Mouse (Mus musculus): ENCODE data around the gene Mettl9. TPM values are rescaled to one million over a fixed set of nuclear protein-coding genes. Genes with fewer than 3 reads are reported as not detected.

Gene Mettl9
- polyA plus RNA-seq, 1 experiment from 2014 or later, result 297 TPM

GRCm38 (mm10) chr7:121053071-121053470 is 18.8 kb downstream of the Mettl9 start:
- Histone ChIP-seq H3K9ac (ENCODE audit: low read length) (no peak overlapping the region), H3K4me3 (ENCODE audit: low read depth, low read length) (no peak overlapping the region), H3K4me1 (ENCODE audit: control insufficient read depth, insufficient read depth, low read length) (no peaks in the 10 kb centered on the region), H3K27ac (replicated peaks; ENCODE audit: low read depth, low read length) (no peak overlapping the region), H3K27me3 (ENCODE audit: control insufficient read depth, insufficient read depth, low read length) (no peaks in the 10 kb centered on the region), H3K9me3 (ENCODE audit: control insufficient read depth, low read length) (no peaks in the 10 kb centered on the region), H3K36me3 (ENCODE audit: control insufficient read depth, insufficient read depth, low read length) (peaks cover 6% of the 10 kb centered on the region; the same call in 1 of the 2 replicates), H3K4me2 (ENCODE audit: low read depth, severe bottlenecking) (no peak overlapping the region)
- DNase-seq (ENCODE audit: low spot score), result no peak
- WGBS, result 95% methylated on average over 4 of the region's 4 CpGs
- ATAC-seq (ENCODE audit: insufficient number of reproducible peaks, low FRiP score, low TSS enrichment, low read depth), result no peak

- no peaks in the 10 kb centered on the region for H3K4me1 ChIP-seq (ENCODE audit: control insufficient read depth, insufficient read depth, low read length)
- no peaks in the 10 kb centered on the region for H3K9me3 ChIP-seq (ENCODE audit: control insufficient read depth, low read length)
- H3K4me3 ChIP-seq (ENCODE audit: low read depth, low read length), result no peak overlapping the region
- H3K27ac ChIP-seq (replicated peaks; ENCODE audit: low read depth, low read length), result no peak overlapping the region
- 72% methylated on average over 6 of the region's 6 CpGs for WGBS
- no peaks in the 10 kb centered on the region for H3K27me3 ChIP-seq (ENCODE audit: control insufficient read depth, insufficient read depth, low read length)
- peaks cover 5% of the 10 kb centered on the region; the same call in 1 of the 2 replicates for H3K36me3 ChIP-seq (ENCODE audit: control insufficient read depth, insufficient read depth, low read length)
- no peak overlapping the region for H3K4me2 ChIP-seq (ENCODE audit: low read depth, severe bottlenecking)
- H3K9ac ChIP-seq (ENCODE audit: low read length), result no peak overlapping the region
- no peak for DNase-seq (ENCODE audit: low spot score)
- no peak for ATAC-seq (ENCODE audit: insufficient number of reproducible peaks, low FRiP score, low TSS enrichment, low read depth)
Observed at GRCm38 (mm10) chr7:121059477-121060218, 25.4 kb downstream of the Mettl9 start.

- ATAC-seq (ENCODE audit: insufficient number of reproducible peaks, low FRiP score, low TSS enrichment, low read depth) (no peak), DNase-seq (ENCODE audit: low spot score) (no peak)
- no peak overlapping the region for H3K4me2 ChIP-seq (ENCODE audit: low read depth, severe bottlenecking)
- H3K9me3 ChIP-seq (ENCODE audit: control insufficient read depth, low read length), result no peaks in the 10 kb centered on the region
- no peak overlapping the region for H3K4me3 ChIP-seq (ENCODE audit: low read depth, low read length)
- H3K4me1 ChIP-seq (ENCODE audit: control insufficient read depth, insufficient read depth, low read length), result no peaks in the 10 kb centered on the region
- peaks cover 2% of the 10 kb centered on the region; the same call in 1 of the 2 replicates for H3K36me3 ChIP-seq (ENCODE audit: control insufficient read depth, insufficient read depth, low read length)
- H3K9ac ChIP-seq (ENCODE audit: low read length), result no peak overlapping the region
- no peak overlapping the region for H3K27ac ChIP-seq (replicated peaks; ENCODE audit: low read depth, low read length)
- H3K27me3 ChIP-seq (ENCODE audit: control insufficient read depth, insufficient read depth, low read length), result no peaks in the 10 kb centered on the region
- 74% methylated on average over 4 of the region's 4 CpGs for WGBS
Observed at GRCm38 (mm10) chr7:121064309-121064708, 30.1 kb downstream of the Mettl9 start.

GRCm38 (mm10) chr7:121071276-121071675 is 37.0 kb downstream of the Mettl9 start:
- Histone ChIP-seq H3K9me3 (ENCODE audit: control insufficient read depth, low read length) (no peaks in the 10 kb centered on the region), H3K36me3 (ENCODE audit: control insufficient read depth, insufficient read depth, low read length) (peaks cover 6% of the 10 kb centered on the region; the same call in 1 of the 2 replicates), H3K27ac (replicated peaks; ENCODE audit: low read depth, low read length) (no peak overlapping the region), H3K4me1 (ENCODE audit: control insufficient read depth, insufficient read depth, low read length) (no peaks in the 10 kb centered on the region), H3K4me2 (ENCODE audit: low read depth, severe bottlenecking) (no peak overlapping the region), H3K9ac (ENCODE audit: low read length) (no peak overlapping the region), H3K27me3 (ENCODE audit: control insufficient read depth, insufficient read depth, low read length) (no peaks in the 10 kb centered on the region), H3K4me3 (ENCODE audit: low read depth, low read length) (no peak overlapping the region)
- WGBS, result 75% methylated on average over 4 of the region's 4 CpGs
- DNase-seq (ENCODE audit: low spot score) (no peak), ATAC-seq (ENCODE audit: insufficient number of reproducible peaks, low FRiP score, low TSS enrichment, low read depth) (no peak)

GRCm38 (mm10) chr7:121072506-121072905 is 38.3 kb downstream of the Mettl9 start:
- H3K9ac ChIP-seq (ENCODE audit: low read length), result no peak overlapping the region
- 89% methylated on average over 5 of the region's 5 CpGs for WGBS
- no peaks in the 10 kb centered on the region for H3K9me3 ChIP-seq (ENCODE audit: control insufficient read depth, low read length)
- H3K4me2 ChIP-seq (ENCODE audit: low read depth, severe bottlenecking), result no peak overlapping the region
- peaks cover 6% of the 10 kb centered on the region; the same call in 1 of the 2 replicates for H3K36me3 ChIP-seq (ENCODE audit: control insufficient read depth, insufficient read depth, low read length)
- no peaks in the 10 kb centered on the region for H3K4me1 ChIP-seq (ENCODE audit: control insufficient read depth, insufficient read depth, low read length)
- H3K4me3 ChIP-seq (ENCODE audit: low read depth, low read length), result no peak overlapping the region
- H3K27me3 ChIP-seq (ENCODE audit: control insufficient read depth, insufficient read depth, low read length), result no peaks in the 10 kb centered on the region
- DNase-seq (ENCODE audit: low spot score) (no peak), ATAC-seq (ENCODE audit: insufficient number of reproducible peaks, low FRiP score, low TSS enrichment, low read depth) (no peak)
- H3K27ac ChIP-seq (replicated peaks; ENCODE audit: low read depth, low read length), result no peak overlapping the region

- Histone ChIP-seq H3K4me3 (ENCODE audit: low read depth, low read length) (no peak within 1 kb of the TSS), H3K27ac (replicated peaks; ENCODE audit: low read depth, low read length) (no peak within 1 kb of the TSS)
- 80% methylated on average over 11 of the region's 11 CpGs for WGBS
Observed at GRCm38 (mm10) chr7:121074281-121074680, 40.0 kb downstream of the Mettl9 start, which contains the start of gene Igsf6. Gene Igsf6 (minus strand): TSS chr7:121074572.

GRCm38 (mm10) chr7:121074801-121075400 is 40.7 kb downstream of the Mettl9 start:
- 83% methylated on average over 6 of the region's 6 CpGs for WGBS
- Histone ChIP-seq H3K9me3 (ENCODE audit: control insufficient read depth, low read length) (no peaks in the 10 kb centered on the region), H3K27ac (replicated peaks; ENCODE audit: low read depth, low read length) (no peak overlapping the region), H3K27me3 (ENCODE audit: control insufficient read depth, insufficient read depth, low read length) (no peaks in the 10 kb centered on the region), H3K4me1 (ENCODE audit: control insufficient read depth, insufficient read depth, low read length) (no peaks in the 10 kb centered on the region), H3K9ac (ENCODE audit: low read length) (no peak overlapping the region), H3K4me3 (ENCODE audit: low read depth, low read length) (no peak overlapping the region), H3K4me2 (ENCODE audit: low read depth, severe bottlenecking) (no peak overlapping the region), H3K36me3 (ENCODE audit: control insufficient read depth, insufficient read depth, low read length) (peaks cover 4% of the 10 kb centered on the region; the same call in 1 of the 2 replicates)
- DNase-seq (ENCODE audit: low spot score), result no peak
- ATAC-seq (ENCODE audit: insufficient number of reproducible peaks, low FRiP score, low TSS enrichment, low read depth), result no peak

More at GRCm38 (mm10) chr7:121074281-121074680, 40.0 kb downstream of the Mettl9 start, which contains the start of gene Igsf6:
- H3K4me2 ChIP-seq (ENCODE audit: low read depth, severe bottlenecking), result no peak within 1 kb of the TSS
- no peaks in the 10 kb centered on the region for H3K9me3 ChIP-seq (ENCODE audit: control insufficient read depth, low read length)
- H3K9ac ChIP-seq (ENCODE audit: low read length), result no peak within 1 kb of the TSS
- no peak for ATAC-seq (ENCODE audit: insufficient number of reproducible peaks, low FRiP score, low TSS enrichment, low read depth)
- H3K36me3 ChIP-seq (ENCODE audit: control insufficient read depth, insufficient read depth, low read length), result peaks cover 6% of the 10 kb centered on the region; the same call in 1 of the 2 replicates
- DNase-seq (ENCODE audit: low spot score), result no peak
- H3K4me1 ChIP-seq (ENCODE audit: control insufficient read depth, insufficient read depth, low read length), result no peaks in the 10 kb centered on the region
- no peaks in the 10 kb centered on the region for H3K27me3 ChIP-seq (ENCODE audit: control insufficient read depth, insufficient read depth, low read length)

GRCm38 (mm10) chr7:121075416-121075815 is 41.2 kb downstream of the Mettl9 start:
- Histone ChIP-seq H3K9me3 (ENCODE audit: control insufficient read depth, low read length) (no peaks in the 10 kb centered on the region), H3K4me3 (ENCODE audit: low read depth, low read length) (no peak overlapping the region), H3K4me2 (ENCODE audit: low read depth, severe bottlenecking) (no peak overlapping the region), H3K4me1 (ENCODE audit: control insufficient read depth, insufficient read depth, low read length) (no peaks in the 10 kb centered on the region), H3K27ac (replicated peaks; ENCODE audit: low read depth, low read length) (no peak overlapping the region), H3K9ac (ENCODE audit: low read length) (no peak overlapping the region), H3K27me3 (ENCODE audit: control insufficient read depth, insufficient read depth, low read length) (no peaks in the 10 kb centered on the region), H3K36me3 (ENCODE audit: control insufficient read depth, insufficient read depth, low read length) (peaks cover 4% of the 10 kb centered on the region; the same call in 1 of the 2 replicates)
- DNase-seq (ENCODE audit: low spot score), result no peak
- 92% methylated on average over 5 of the region's 5 CpGs for WGBS
- ATAC-seq (ENCODE audit: insufficient number of reproducible peaks, low FRiP score, low TSS enrichment, low read depth), result no peak
